Mouse (Mus musculus): ENCODE measurements at regions not wholly inside any gene's neighbourhood (a gene's known extent, or its start where the extent isn't known, plus 50 kb on each side); places are given as distances from the start of the nearest gene placed in this dataset.

DNA sequence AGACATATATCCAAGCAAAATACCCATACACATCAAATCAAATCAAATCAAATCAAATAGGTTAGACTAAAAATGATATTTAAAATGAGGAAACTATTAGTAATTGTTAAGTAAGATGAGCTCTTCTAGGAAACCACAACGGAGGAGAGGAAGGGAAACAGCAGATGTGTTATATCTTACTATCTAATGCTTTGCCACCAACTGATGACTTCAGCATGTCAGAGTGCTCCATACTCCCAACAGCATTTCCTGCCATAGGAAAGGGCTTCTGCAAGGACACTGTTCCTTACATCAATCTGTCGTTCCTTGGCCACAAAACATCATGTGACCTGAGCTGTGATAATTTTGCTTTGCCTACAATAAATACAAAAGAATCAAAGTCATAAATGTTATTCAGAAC lies 221.8 kb upstream of the Slc24a2 start:
- TF ChIP-seq CTCF (IDR thresholded peaks at IDR 0.05; ENCODE audit: low read depth, low read length) (no peak), POLR2A (IDR thresholded peaks at IDR 0.05; ENCODE audit: extremely low read depth, insufficient read depth, low read length) (no peak)

All from liver, adult 2 months (tissue).